Mouse (Mus musculus): ENCODE measurements around the gene Riok1. TPM values are rescaled to one million over a fixed set of nuclear protein-coding genes. Genes with fewer than 3 reads are reported as not detected.
A peak's percentile ranks its signal among the peaks of the same experiment; 100 is the strongest.

Gene Riok1
- total RNA-seq (2022) = 10 to 100 TPM; 27.2 to 28.4 (median 27.5) TPM

DNA sequence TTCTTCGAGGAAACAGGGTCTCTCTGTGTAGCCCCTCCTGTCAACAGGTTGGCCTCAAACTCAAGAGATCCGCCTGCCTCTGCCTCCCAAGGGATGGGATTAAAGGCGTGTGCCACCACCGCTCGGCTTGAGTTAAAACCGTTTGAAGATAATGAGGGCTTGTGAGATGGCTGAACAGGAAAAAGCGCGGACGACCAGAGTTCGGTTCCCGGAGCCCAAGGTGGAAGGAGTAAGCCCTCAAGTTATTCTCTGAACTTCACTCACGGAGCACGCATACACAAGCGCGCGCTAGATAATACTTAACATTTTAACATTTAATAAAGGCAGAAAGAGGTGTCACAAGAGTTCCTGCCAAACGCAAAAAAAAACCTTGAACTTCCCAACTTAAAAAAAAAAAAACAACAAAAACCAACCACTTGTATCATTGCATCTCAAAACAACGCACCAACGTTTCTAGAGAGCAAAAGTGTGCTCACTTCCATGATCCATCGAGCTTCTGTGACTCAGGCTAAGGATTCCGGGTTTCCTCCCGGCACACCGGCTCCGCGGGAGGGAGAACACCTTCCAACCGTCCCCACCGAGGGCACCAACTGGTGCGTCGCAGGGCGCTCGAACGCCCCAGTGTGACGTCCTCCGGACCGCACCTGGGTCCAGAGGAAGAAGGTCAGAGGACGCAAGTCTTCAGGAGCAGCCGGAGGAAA lies at the start of gene Riok1:
TSS of gene Riok1 (plus strand) at position 653 of the 701 bp plus-strand sequence.
- no peak for DNase-seq (ENCODE audit: low spot score in 2 of 2)

GRCm38 (mm10) chr13:37989701-37990100 lies 47.1 kb upstream of the Riok1 start:
- DNase-seq (ENCODE audit: low spot score in 2 of 2) = no peak

DNA sequence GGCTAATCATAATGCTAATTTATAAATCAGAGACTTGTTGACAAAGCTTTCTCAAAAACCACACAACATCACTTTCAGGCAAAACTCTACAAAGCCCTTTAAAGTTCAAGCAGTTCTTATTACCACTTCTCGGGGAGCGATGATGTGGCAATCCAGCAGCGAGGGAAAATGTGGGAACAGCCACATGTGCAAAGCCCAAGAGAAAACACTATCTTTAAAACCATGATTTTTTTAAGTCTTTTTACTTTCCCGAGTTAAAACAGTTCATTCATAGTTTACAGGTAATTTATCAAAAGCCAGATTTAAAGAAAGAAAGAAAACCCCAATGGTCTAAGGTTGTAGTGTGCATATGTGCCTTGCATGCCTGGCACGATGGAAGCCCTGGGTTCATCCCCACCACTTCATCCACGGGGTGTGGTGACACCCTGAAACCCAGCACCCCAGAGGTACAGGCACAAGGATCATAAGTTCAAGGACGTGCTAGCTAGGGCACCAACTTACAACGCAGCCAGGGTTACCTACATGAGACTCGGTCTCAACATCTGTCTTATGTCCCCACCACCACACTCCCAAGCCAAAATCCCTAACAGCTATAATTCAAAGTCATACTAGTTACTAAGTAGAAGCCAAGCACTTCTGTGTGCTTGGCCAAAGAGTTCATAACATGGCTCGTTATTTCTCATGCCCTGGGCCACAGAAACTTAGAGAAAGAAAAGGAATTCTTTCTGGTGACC lies 44.0 kb upstream of the Riok1 start:
- no peak for DNase-seq (ENCODE audit: low spot score in 2 of 2)

GRCm38 (mm10) chr13:37993376-37993703 lies 43.5 kb upstream of the Riok1 start:
- DNase-seq (ENCODE audit: low spot score in 2 of 2) = no peak

GRCm38 (mm10) chr13:37993704-37994404 lies 42.9 kb upstream of the Riok1 start, which contains the start of gene Ssr1:
Gene Ssr1 (minus strand): TSS chr13:37994217.
- peak; percentile 76 to 96 for DNase-seq (ENCODE audit: low spot score in 2 of 2)

GRCm38 (mm10) chr13:37994405-37994749 lies 42.4 kb upstream of the Riok1 start:
- DNase-seq (ENCODE audit: low spot score in 2 of 2) = no peak

GRCm38 (mm10) chr13:37999713-38000112 lies 37.1 kb upstream of the Riok1 start:
- no peak for DNase-seq (ENCODE audit: low spot score in 2 of 2)

GRCm38 (mm10) chr13:38002461-38002860 lies 34.3 kb upstream of the Riok1 start:
- no peak for DNase-seq (ENCODE audit: low spot score in 2 of 2)

DNA sequence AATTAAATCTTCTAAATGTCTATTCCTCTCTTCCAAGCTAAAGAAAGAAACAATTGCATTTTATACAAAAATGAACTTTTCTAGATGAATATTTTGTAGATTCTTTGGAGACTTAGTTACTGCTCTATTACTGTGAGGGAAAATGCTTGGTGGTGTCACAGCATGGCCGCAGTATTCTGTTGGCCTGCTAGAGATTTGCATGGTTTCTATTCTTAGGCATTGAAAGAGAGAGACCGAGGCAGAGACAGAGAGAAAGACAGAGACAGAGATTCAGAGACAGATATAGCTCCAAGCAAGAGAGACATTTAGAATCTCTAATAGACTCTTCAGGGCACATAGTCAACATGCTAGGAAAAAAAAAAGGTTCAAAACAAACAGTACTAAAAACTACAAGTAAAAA lies 28.8 kb upstream of the Riok1 start:
- DNase-seq (ENCODE audit: low spot score in 2 of 2) = no peak

GRCm38 (mm10) chr13:38009721-38010408 lies 26.9 kb upstream of the Riok1 start:
- DNase-seq (ENCODE audit: low spot score in 2 of 2) = no peak

- no peak for DNase-seq (ENCODE audit: low spot score in 2 of 2)
Observed at GRCm38 (mm10) chr13:38010444-38010910, 26.3 kb upstream of the Riok1 start.

GRCm38 (mm10) chr13:38012436-38012835 lies 24.4 kb upstream of the Riok1 start:
- no peak for DNase-seq (ENCODE audit: low spot score in 2 of 2)

DNA sequence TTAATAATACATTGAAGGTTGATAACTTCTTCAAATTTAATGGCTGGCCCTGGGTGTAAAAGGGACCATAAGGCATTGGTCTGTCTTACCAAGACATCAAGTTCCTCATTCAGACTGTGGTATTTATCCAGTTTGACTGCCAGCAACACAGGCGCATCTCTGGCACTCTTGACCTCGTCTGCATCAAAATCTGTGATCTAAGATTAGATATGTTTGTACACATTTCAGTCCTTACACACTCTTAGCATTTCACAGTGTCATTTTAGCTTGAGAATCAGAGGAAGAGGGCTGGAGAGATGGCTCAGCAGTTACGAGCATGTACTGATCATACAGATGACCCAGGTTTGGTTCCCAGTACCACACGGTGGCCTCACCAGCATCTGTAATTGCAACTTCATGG lies 21.2 kb upstream of the Riok1 start:
- no peak for DNase-seq (ENCODE audit: low spot score in 2 of 2)

GRCm38 (mm10) chr13:38018791-38019190 lies 18.0 kb upstream of the Riok1 start:
- DNase-seq (ENCODE audit: low spot score in 2 of 2) = no peak

- no peak for DNase-seq (ENCODE audit: low spot score in 2 of 2)
Observed at GRCm38 (mm10) chr13:38025874-38026273, 10.9 kb upstream of the Riok1 start.

DNA sequence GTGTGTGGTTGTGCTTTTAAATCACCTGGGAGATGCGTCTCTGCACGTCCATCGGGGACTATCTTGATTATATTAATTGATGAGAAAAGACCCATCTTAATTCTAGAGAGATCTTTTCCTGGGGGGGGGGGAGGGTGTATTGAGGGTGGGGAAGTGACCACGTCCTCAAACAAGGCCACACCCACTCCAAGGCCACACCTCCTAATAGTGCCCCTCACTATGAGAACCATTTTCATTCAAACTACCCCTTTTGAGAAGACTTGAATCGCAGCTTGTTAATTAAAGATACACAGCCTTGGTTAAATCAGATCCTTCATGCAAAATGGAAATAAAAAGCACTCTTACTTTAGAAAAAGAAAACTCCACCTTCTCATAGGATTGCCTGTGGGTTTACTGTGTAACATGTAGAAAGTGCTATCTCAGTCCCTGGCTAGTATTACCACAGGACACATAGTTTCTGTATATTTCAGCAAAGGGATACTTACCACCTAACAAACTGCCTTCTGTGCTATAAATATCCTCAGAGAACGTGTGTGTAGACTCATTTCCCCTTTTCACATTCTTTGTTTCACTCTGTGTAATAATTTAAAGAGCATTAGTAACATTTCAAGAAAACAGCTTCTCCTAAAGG lies 9.1 kb upstream of the Riok1 start:
- DNase-seq (ENCODE audit: low spot score in 2 of 2) = no peak

GRCm38 (mm10) chr13:38028407-38028806 lies 8.4 kb upstream of the Riok1 start:
- DNase-seq (ENCODE audit: low spot score in 2 of 2) = no peak

GRCm38 (mm10) chr13:38037044-38037687 lies 371 bp downstream of the Riok1 start, which contains the start of gene Cage1:
Gene Cage1 (minus strand): TSS chr13:38037069.
- peak; percentile 93 to 98 for DNase-seq (ENCODE audit: low spot score in 2 of 2)

- DNase-seq (ENCODE audit: low spot score in 2 of 2) = no peak
Observed at GRCm38 (mm10) chr13:38037811-38038210, 1.0 kb downstream of the Riok1 start.

DNA sequence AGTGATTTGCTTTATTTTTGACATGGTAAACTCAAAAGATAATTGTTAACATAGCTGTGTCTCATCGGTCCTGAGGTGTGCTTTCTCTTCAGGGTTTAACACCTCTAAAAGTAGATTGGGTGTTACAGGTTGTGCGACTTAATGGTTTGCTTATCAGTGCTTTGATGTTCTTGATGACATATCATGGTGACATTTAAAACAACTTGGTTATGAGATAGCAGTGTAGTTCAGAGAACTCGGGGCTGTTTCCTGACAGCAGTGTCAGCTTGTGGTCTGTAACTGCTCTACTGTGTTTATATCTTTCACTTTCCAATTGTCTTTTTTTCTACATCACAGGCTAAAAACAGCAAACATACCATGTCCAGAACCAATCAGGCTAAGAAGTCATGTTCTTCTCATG lies 13.1 kb downstream of the Riok1 start:
- DNase-seq (ENCODE audit: low spot score in 2 of 2) = no peak

DNA sequence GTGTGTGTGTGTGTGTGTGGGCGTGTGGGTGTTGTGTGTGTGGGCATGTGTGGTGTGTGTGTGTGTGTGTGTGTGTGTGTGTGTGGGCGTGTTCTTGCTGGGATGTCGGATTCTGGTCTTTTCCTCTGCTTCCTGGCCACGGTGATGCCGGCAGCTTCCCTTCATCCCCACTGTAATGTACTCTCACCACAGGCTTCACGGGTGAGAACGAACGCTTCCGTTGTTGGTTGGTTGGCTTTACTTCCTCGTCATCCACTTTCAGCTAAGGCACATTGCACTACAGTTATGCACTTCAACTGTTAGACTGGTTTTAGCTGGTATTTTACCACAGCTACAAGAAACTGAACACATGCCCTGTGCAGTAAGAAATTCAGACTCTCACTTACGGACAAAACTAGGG lies 25.9 kb downstream of the Riok1 start:
- no peak for DNase-seq (ENCODE audit: low spot score in 2 of 2)
